Mouse (Mus musculus): ENCODE results near the gene Galk2. TPM values are rescaled to one million over a fixed set of nuclear protein-coding genes. Genes with fewer than 3 reads are reported as not detected.

Galk2 gene
- polyA plus RNA-seq, 1 experiment from 2014 or later, result 42.1 TPM

Other genes with a start within 250 kb of the Galk2 start
- gene Cep152, start 234.0 kb upstream of the Galk2 start, polyA plus RNA-seq (2015; fragmentation: Nextera tagmentation; extraction: Ambion mirVana), result 5.2 TPM in 2 replicates
- gene Eid1, start 186.0 kb upstream of the Galk2 start, polyA plus RNA-seq (2015; fragmentation: Nextera tagmentation; extraction: Ambion mirVana), result 139 and 147 TPM in 2 replicates
- 2.5 and 3.1 TPM in 2 replicates for gene Shc4, start 135.0 kb upstream of the Galk2 start, polyA plus RNA-seq (2015; fragmentation: Nextera tagmentation; extraction: Ambion mirVana)
- 14.7 and 17.0 TPM in 2 replicates for gene Secisbp2l, start 76.2 kb upstream of the Galk2 start, polyA plus RNA-seq (2015; fragmentation: Nextera tagmentation; extraction: Ambion mirVana)
- 66.1 and 69.4 TPM in 2 replicates for gene Cops2, start within 50 bp of the Galk2 start, polyA plus RNA-seq (2015; fragmentation: Nextera tagmentation; extraction: Ambion mirVana)
- 2.7 and 4.5 TPM in 2 replicates for gene Fgf7, start 175.5 kb downstream of the Galk2 start, polyA plus RNA-seq (2015; fragmentation: Nextera tagmentation; extraction: Ambion mirVana)